Mouse (Mus musculus): ENCODE measurements around the gene 5530400C23Rik. TPM values are rescaled to one million over a fixed set of nuclear protein-coding genes. Genes with fewer than 3 reads are reported as not detected.

Gene 5530400C23Rik
- not detected for total RNA-seq (2023)

GRCm38 (mm10) chr6:133291916-133292315, at the start of gene 5530400C23Rik:
TSS of gene 5530400C23Rik (plus strand) at chr6:133292216.

Other genes with a start within 250 kb of the 5530400C23Rik start
- gene Tas2r140, start 236.4 kb upstream of the 5530400C23Rik start, total RNA-seq (2023) = not detected
- gene Smim10l1, start 187.3 kb upstream of the 5530400C23Rik start, total RNA-seq (2023) = 10 to 100 TPM; 18.4 to 19.1 TPM

Measured in monocyte, adult 59 days (primary cell).